In the genomic region with DNA sequence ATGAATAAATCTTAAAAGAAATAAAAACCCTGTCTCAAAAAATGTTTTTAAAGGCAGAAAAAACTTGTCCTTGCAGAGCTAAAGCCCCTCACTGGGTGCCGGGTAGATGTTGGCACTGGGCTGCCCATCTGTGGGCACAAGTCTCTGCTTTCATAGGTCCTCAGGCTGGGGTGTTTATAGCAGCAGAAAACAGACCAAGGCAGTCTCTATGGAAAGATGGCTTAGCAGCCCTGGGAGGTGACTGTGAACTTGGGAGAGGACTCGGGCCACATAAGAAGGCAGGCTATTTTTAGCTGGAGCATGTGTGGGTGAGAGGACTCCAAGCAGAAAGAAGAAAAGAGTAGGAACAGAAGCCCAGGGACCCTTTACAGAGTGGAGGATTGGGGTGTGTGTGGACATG, we compare ENCODE assay signal across 30 mouse cellular contexts. TPM values are rescaled to one million over a fixed set of nuclear protein-coding genes. Genes with fewer than 3 reads are reported as not detected.
DNase-seq lines count a peak whose midpoint lies in the region; ATAC-seq and TF ChIP-seq lines count a peak whose summit lies in the region.
"Had no signal": no experiment of that assay in that cellular context is flagged by ENCODE, and none has a peak within 500 bp of the region (broad histone marks: within the 10 kb centered on the region; RNA-seq: fewer than 3 reads in every experiment).

No protein-coding gene starts in this region.

- DNase-seq in heart, adult 18-20 months = peak; percentile 16 to 30
- DNase-seq in heart, adult 8-10 months (ENCODE audit: low spot score) = no peak
- DNase-seq in lung, postnatal 14 days = no peak
- DNase-seq in heart, postnatal 0 days (ENCODE audit: low spot score) = peak; percentile 39
- DNase-seq in forebrain, embryonic 14.5 days (ENCODE audit: low spot score) = no peak
- DNase-seq: adrenal gland, postnatal 14 days; cerebellum, adult 18-20 months; cerebellum, postnatal 10 days; gastrocnemius, postnatal 10 days; kidney, adult 8-10 months; kidney, postnatal 4 days; liver, postnatal 0 days; right cerebral cortex, postnatal 25 days; spleen, adult 18-20 months; thymus, postnatal 36 days had no signal

- TF ChIP-seq CTCF in heart, postnatal 0 days (IDR thresholded peaks at IDR 0.05; ENCODE audit: low read depth) = no peak

- no peak overlapping the region for H3K4me3 ChIP-seq in lung, embryonic 16.5 days (ENCODE audit: low read length)
- no peak overlapping the region for H3K4me3 ChIP-seq in heart, embryonic 11.5 days (ENCODE audit: low read depth, low read length)
- H3K4me3 ChIP-seq in heart, postnatal 0 days (ENCODE audit: low read depth, low read length) = no peak overlapping the region
- H3K4me3 ChIP-seq in liver, embryonic 12.5 days = no peak overlapping the region
- no peak overlapping the region for H3K4me3 ChIP-seq in forebrain, embryonic 14.5 days (ENCODE audit: low read depth, low read length)
- H3K4me3 ChIP-seq: embryonic facial prominence, embryonic 13.5 days; forebrain, embryonic 10.5 days; hindbrain, embryonic 10.5 days; intestine, embryonic 15.5 days; limb, embryonic 13.5 days had no signal

- TF ChIP-seq EP300 in heart, postnatal 0 days (IDR thresholded peaks at IDR 0.05; ENCODE audit: low read depth) = no peak

- no peaks in the 10 kb centered on the region for H3K36me3 ChIP-seq in lung, embryonic 16.5 days (ENCODE audit: control insufficient read depth, insufficient read depth, low read length)
- H3K36me3 ChIP-seq in heart, embryonic 11.5 days (ENCODE audit: control insufficient read depth, insufficient read depth, low read length) = no peaks in the 10 kb centered on the region
- no peaks in the 10 kb centered on the region for H3K36me3 ChIP-seq in heart, postnatal 0 days (replicated peaks; ENCODE audit: control insufficient read depth, insufficient read depth, low read length)
- no peaks in the 10 kb centered on the region for H3K36me3 ChIP-seq in liver, embryonic 12.5 days
- no peaks in the 10 kb centered on the region for H3K36me3 ChIP-seq in forebrain, embryonic 14.5 days (ENCODE audit: control insufficient read depth, insufficient read depth, low read length)
- H3K36me3 ChIP-seq: embryonic facial prominence, embryonic 13.5 days; forebrain, embryonic 10.5 days; hindbrain, embryonic 10.5 days; intestine, embryonic 15.5 days; limb, embryonic 13.5 days had no signal

- H3K4me1 ChIP-seq in lung, embryonic 16.5 days (replicated peaks; ENCODE audit: control insufficient read depth, insufficient read depth, low read length) = peaks cover 2% of the 10 kb centered on the region; the same call in 1 of the 2 replicates
- H3K4me1 ChIP-seq in heart, embryonic 11.5 days (ENCODE audit: control insufficient read depth, insufficient read depth, low read length) = peaks cover 4% of the 10 kb centered on the region; the same call in 1 of the 2 replicates
- peaks cover 10% of the 10 kb centered on the region; the same call in 1 of the 2 replicates for H3K4me1 ChIP-seq in heart, postnatal 0 days (ENCODE audit: control insufficient read depth, insufficient read depth)
- H3K4me1 ChIP-seq in liver, embryonic 12.5 days = no peaks in the 10 kb centered on the region
- H3K4me1 ChIP-seq in forebrain, embryonic 14.5 days (ENCODE audit: control insufficient read depth, insufficient read depth, low read length) = no peaks in the 10 kb centered on the region
- H3K4me1 ChIP-seq: embryonic facial prominence, embryonic 13.5 days; forebrain, embryonic 10.5 days; hindbrain, embryonic 10.5 days had no signal

- no peak overlapping the region for H3K9ac ChIP-seq in lung, embryonic 16.5 days (ENCODE audit: low read length)
- H3K9ac ChIP-seq in heart, embryonic 11.5 days (ENCODE audit: low read depth, low read length) = no peak overlapping the region
- H3K9ac ChIP-seq in heart, postnatal 0 days (replicated peaks; ENCODE audit: low read depth, low read length) = no peak overlapping the region
- H3K9ac ChIP-seq in liver, embryonic 12.5 days = no peak overlapping the region
- H3K9ac ChIP-seq in forebrain, embryonic 14.5 days (ENCODE audit: low read length) = no peak overlapping the region
- H3K9ac ChIP-seq: embryonic facial prominence, embryonic 13.5 days; intestine, embryonic 15.5 days; limb, embryonic 13.5 days; liver, postnatal 0 days had no signal

- ATAC-seq in lung, embryonic 16.5 days (ENCODE audit: low read depth) = peak; percentile 43
- ATAC-seq in heart, embryonic 11.5 days (replicated peaks; ENCODE audit: insufficient number of reproducible peaks, low FRiP score, low TSS enrichment) = no peak
- no peak for ATAC-seq in heart, postnatal 0 days (ENCODE audit: insufficient read depth, low read depth)
- no peak for ATAC-seq in liver, embryonic 12.5 days
- ATAC-seq in forebrain, embryonic 14.5 days = no peak
- ATAC-seq: forebrain, embryonic 16.5 days; hindbrain, embryonic 16.5 days; intestine, embryonic 15.5 days; liver, postnatal 0 days; midbrain, embryonic 16.5 days; Patski had no signal

- 60% methylated on average over 2 of the region's 2 CpGs for WGBS in lung, embryonic 16.5 days
- WGBS in heart, embryonic 11.5 days (ENCODE audit: insufficient replicate concordance) = 54% methylated on average over 2 of the region's 2 CpGs
- WGBS in heart, postnatal 0 days = 29% methylated on average over 2 of the region's 2 CpGs
- 58% methylated on average over 2 of the region's 2 CpGs for WGBS in liver, embryonic 12.5 days (ENCODE audit: insufficient replicate concordance)
- WGBS in forebrain, embryonic 14.5 days = 92% methylated on average over 2 of the region's 2 CpGs

- no peak overlapping the region for H3K27ac ChIP-seq in lung, embryonic 16.5 days (ENCODE audit: low read length)
- H3K27ac ChIP-seq in heart, embryonic 11.5 days (ENCODE audit: low read depth, low read length) = peak overlapping the region; percentile 42; the same call in 1 of the 2 replicates
- peak overlapping the region; percentile 34; the same call in 1 of the 2 replicates for H3K27ac ChIP-seq in heart, postnatal 0 days (ENCODE audit: low read depth)
- H3K27ac ChIP-seq in liver, embryonic 12.5 days = no peak overlapping the region
- no peak overlapping the region for H3K27ac ChIP-seq in forebrain, embryonic 14.5 days (ENCODE audit: low read depth, low read length)
- H3K27ac ChIP-seq: embryonic facial prominence, embryonic 13.5 days; forebrain, embryonic 10.5 days; hindbrain, embryonic 10.5 days; intestine, embryonic 15.5 days; kidney, postnatal 0 days; limb, embryonic 13.5 days had no signal

- no peaks in the 10 kb centered on the region for H3K27me3 ChIP-seq in lung, embryonic 16.5 days (ENCODE audit: control insufficient read depth, insufficient read depth, low read depth, low read length)
- H3K27me3 ChIP-seq in heart, embryonic 11.5 days (ENCODE audit: control insufficient read depth, insufficient read depth, low read length) = no peaks in the 10 kb centered on the region
- H3K27me3 ChIP-seq in heart, postnatal 0 days (ENCODE audit: control insufficient read depth, insufficient read depth, low read length) = no peaks in the 10 kb centered on the region
- H3K27me3 ChIP-seq in liver, embryonic 12.5 days (replicated peaks) = no peaks in the 10 kb centered on the region
- no peaks in the 10 kb centered on the region for H3K27me3 ChIP-seq in forebrain, embryonic 14.5 days (replicated peaks; ENCODE audit: control insufficient read depth, insufficient read depth, low read length)
- H3K27me3 ChIP-seq: embryonic facial prominence, embryonic 13.5 days; intestine, embryonic 15.5 days; limb, embryonic 13.5 days had no signal

- H3K4me2 ChIP-seq in lung, embryonic 16.5 days (ENCODE audit: low read depth, low read length) = no peak overlapping the region
- 0 out of 2 replicates have a peak overlapping the region, but pooled peaks have one; percentile 9 for H3K4me2 ChIP-seq in heart, embryonic 11.5 days
- no peak overlapping the region for H3K4me2 ChIP-seq in heart, postnatal 0 days (ENCODE audit: low read depth, low read length)
- H3K4me2 ChIP-seq in liver, embryonic 12.5 days = no peak overlapping the region
- no peak overlapping the region for H3K4me2 ChIP-seq in forebrain, embryonic 14.5 days (ENCODE audit: low read length)
- H3K4me2 ChIP-seq: embryonic facial prominence, embryonic 13.5 days; intestine, embryonic 15.5 days; limb, embryonic 13.5 days; liver, embryonic 11.5 days; midbrain, embryonic 11.5 days had no signal

- H3K9me3 ChIP-seq in lung, embryonic 16.5 days (ENCODE audit: control insufficient read depth, low read length) = no peaks in the 10 kb centered on the region
- no peaks in the 10 kb centered on the region for H3K9me3 ChIP-seq in heart, embryonic 11.5 days (replicated peaks; ENCODE audit: control insufficient read depth, low read length)
- 0 out of 2 replicates have a peak, but pooled peaks cover 11% of the 10 kb centered on the region for H3K9me3 ChIP-seq in heart, postnatal 0 days (replicated peaks; ENCODE audit: control insufficient read depth, low read length)
- no peaks in the 10 kb centered on the region for H3K9me3 ChIP-seq in liver, embryonic 12.5 days (replicated peaks)
- H3K9me3 ChIP-seq in forebrain, embryonic 14.5 days (replicated peaks; ENCODE audit: control insufficient read depth, low read length) = no peaks in the 10 kb centered on the region
- H3K9me3 ChIP-seq: forebrain, embryonic 10.5 days; intestine, embryonic 15.5 days had no signal

RNA-seq across cellular contexts. Expression of gene Ccdc130, which starts 33.8 kb away (rescaled TPM):
- total RNA-seq in heart, adult 18-20 months (2021) = 10 to 100 TPM in 1 of 2 experiments, 1 to 10 TPM in 1; 8.8 to 11.0 TPM
- total RNA-seq in heart, adult 8-10 months (2022) = 10 to 100 TPM in 2 of 4 experiments, 1 to 10 TPM in 2; 7.5 to 12.3 (median 9.8) TPM
- 18.4 and 19.4 TPM in 2 replicates for polyA plus RNA-seq in lung, embryonic 16.5 days (2015; fragmentation: Nextera tagmentation; extraction: Ambion mirVana)
- polyA plus RNA-seq in heart, embryonic 11.5 days (2014; fragmentation: Nextera tagmentation; extraction: Ambion mirVana) = 16.1 and 18.5 TPM in 2 replicates
- 7.0 and 14.4 TPM in 2 replicates for total RNA-seq in heart, postnatal 0 days (2014; rRNA removed; ENCODE audit: low replicate concordance)
- polyA plus RNA-seq in heart, postnatal 0 days (2015; fragmentation: Nextera tagmentation; extraction: Ambion mirVana) = 12.2 and 12.7 TPM in 2 replicates
- 9.5 and 10.4 TPM in 2 replicates for polyA plus RNA-seq in liver, embryonic 12.5 days (2016; fragmentation: Nextera tagmentation; extraction: Ambion mirVana)
- polyA plus RNA-seq in forebrain, embryonic 14.5 days (2014; fragmentation: Nextera tagmentation; extraction: Ambion mirVana) = 27.6 and 28.9 TPM in 2 replicates

RNA-seq across cellular contexts. Expression of gene Mri1, which starts 46.8 kb away (rescaled TPM):
- 10 to 100 TPM; 12.0 to 15.1 TPM for total RNA-seq in heart, adult 18-20 months (2021)
- 10 to 100 TPM; 10.5 to 15.0 (median 12.5) TPM for total RNA-seq in heart, adult 8-10 months (2022)
- 51.4 and 51.9 TPM in 2 replicates for polyA plus RNA-seq in lung, embryonic 16.5 days (2015; fragmentation: Nextera tagmentation; extraction: Ambion mirVana)
- polyA plus RNA-seq in heart, embryonic 11.5 days (2014; fragmentation: Nextera tagmentation; extraction: Ambion mirVana) = 45.3 and 50.7 TPM in 2 replicates
- total RNA-seq in heart, postnatal 0 days (2014; rRNA removed; ENCODE audit: low replicate concordance) = 25.8 and 74.7 TPM in 2 replicates
- polyA plus RNA-seq in heart, postnatal 0 days (2015; fragmentation: Nextera tagmentation; extraction: Ambion mirVana) = 37.3 and 39.2 TPM in 2 replicates
- 55.4 and 63.1 TPM in 2 replicates for polyA plus RNA-seq in liver, embryonic 12.5 days (2016; fragmentation: Nextera tagmentation; extraction: Ambion mirVana)
- 43.6 and 48.8 TPM in 2 replicates for polyA plus RNA-seq in forebrain, embryonic 14.5 days (2014; fragmentation: Nextera tagmentation; extraction: Ambion mirVana)

RNA-seq across cellular contexts. Expression of gene D8Ertd738e, which starts 54.4 kb away (rescaled TPM):
- 100 to 1,000 TPM; 213 to 219 TPM for total RNA-seq in heart, adult 18-20 months (2021)
- 100 to 1,000 TPM; 165 to 232 (median 189) TPM for total RNA-seq in heart, adult 8-10 months (2022)
- polyA plus RNA-seq in lung, embryonic 16.5 days (2015; fragmentation: Nextera tagmentation; extraction: Ambion mirVana) = 333 and 350 TPM in 2 replicates
- 321 and 330 TPM in 2 replicates for polyA plus RNA-seq in heart, embryonic 11.5 days (2014; fragmentation: Nextera tagmentation; extraction: Ambion mirVana)
- 90.3 and 93.2 TPM in 2 replicates for total RNA-seq in heart, postnatal 0 days (2014; rRNA removed; ENCODE audit: low replicate concordance)
- 382 and 414 TPM in 2 replicates for polyA plus RNA-seq in heart, postnatal 0 days (2015; fragmentation: Nextera tagmentation; extraction: Ambion mirVana)
- 249 and 259 TPM in 2 replicates for polyA plus RNA-seq in liver, embryonic 12.5 days (2016; fragmentation: Nextera tagmentation; extraction: Ambion mirVana)
- 266 and 329 TPM in 2 replicates for polyA plus RNA-seq in forebrain, embryonic 14.5 days (2014; fragmentation: Nextera tagmentation; extraction: Ambion mirVana)

Comparison
In these comparisons a context has a peak if more than half of its experiments do, and no peak if none do; other contexts are left out.
1. DNase-seq: peak in heart, adult 18-20 months (2 of 2) and heart, postnatal 0 days (single experiment); none in heart, adult 8-10 months (single experiment), lung, postnatal 14 days (single experiment) and forebrain, embryonic 14.5 days (single experiment).
2. H3K27ac ChIP-seq: peak in heart, embryonic 11.5 days (single experiment) and heart, postnatal 0 days (single experiment); none in lung, embryonic 16.5 days (single experiment), liver, embryonic 12.5 days (single experiment) and forebrain, embryonic 14.5 days (single experiment).